Mouse (Mus musculus): ENCODE results near the gene Slc7a4. TPM values are rescaled to one million over a fixed set of nuclear protein-coding genes. Genes with fewer than 3 reads are reported as not detected.

The Slc7a4 gene
- polyA plus RNA-seq, 1 experiment from 2014 or later, result 0.81 TPM

- WGBS, result 20% methylated on average over 17 of the region's 17 CpGs
- peaks cover 22% of the 10 kb centered on the region for H3K4me1 ChIP-seq
- no peaks in the 10 kb centered on the region for H3K9me3 ChIP-seq (replicated peaks)
- peak overlapping the region; percentile 90 for H3K27ac ChIP-seq
- H3K27me3 ChIP-seq (ENCODE audit: low read depth, poor library complexity, severe bottlenecking), result no peaks in the 10 kb centered on the region
- peak overlapping the region; percentile 76 for H3K4me3 ChIP-seq
- H3K36me3 ChIP-seq, result peaks cover 44% of the 10 kb centered on the region
- DNase-seq (ENCODE audit: low spot score), result no peak
Measured at GRCm38 (mm10) chr16:17529981-17530586, 52.9 kb downstream of the Slc7a4 start.

DNA sequence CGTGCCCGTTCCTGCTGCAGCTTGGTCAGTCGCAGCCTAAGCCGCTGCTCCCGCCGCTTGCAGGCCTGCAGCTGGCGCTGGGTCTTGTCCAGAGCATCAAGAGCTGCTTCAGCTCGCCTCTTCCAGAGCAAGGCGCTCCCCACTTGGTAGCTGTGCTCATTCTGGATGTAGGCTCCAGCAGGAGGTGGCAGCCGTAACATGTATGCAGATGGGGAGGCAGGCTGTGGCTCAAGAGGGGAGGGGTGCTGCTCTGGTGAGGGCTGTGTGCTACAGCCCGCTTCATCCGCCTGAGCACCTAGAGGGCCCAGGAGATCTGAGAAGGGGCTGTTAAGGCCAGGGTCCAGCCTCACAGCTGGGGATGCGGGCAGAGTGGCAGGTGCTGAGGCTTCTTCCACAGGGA is 54.7 kb downstream of the Slc7a4 start:
- Histone ChIP-seq H3K36me3 (peaks cover 60% of the 10 kb centered on the region), H3K4me1 (peaks cover 22% of the 10 kb centered on the region), H3K27ac (no peak overlapping the region), H3K27me3 (ENCODE audit: low read depth, poor library complexity, severe bottlenecking) (no peaks in the 10 kb centered on the region), H3K9me3 (replicated peaks) (no peaks in the 10 kb centered on the region), H3K4me3 (no peak overlapping the region)
- WGBS, result 87% methylated on average over 13 of the region's 13 CpGs
- DNase-seq (ENCODE audit: low spot score), result no peak

GRCm38 (mm10) chr16:17527606-17528005 is 55.4 kb downstream of the Slc7a4 start:
- Histone ChIP-seq H3K4me1 (peaks cover 22% of the 10 kb centered on the region), H3K27me3 (ENCODE audit: low read depth, poor library complexity, severe bottlenecking) (no peaks in the 10 kb centered on the region), H3K36me3 (peaks cover 66% of the 10 kb centered on the region), H3K9me3 (replicated peaks) (no peaks in the 10 kb centered on the region), H3K27ac (no peak overlapping the region), H3K4me3 (no peak overlapping the region)
- no peak for DNase-seq (ENCODE audit: low spot score)

DNA sequence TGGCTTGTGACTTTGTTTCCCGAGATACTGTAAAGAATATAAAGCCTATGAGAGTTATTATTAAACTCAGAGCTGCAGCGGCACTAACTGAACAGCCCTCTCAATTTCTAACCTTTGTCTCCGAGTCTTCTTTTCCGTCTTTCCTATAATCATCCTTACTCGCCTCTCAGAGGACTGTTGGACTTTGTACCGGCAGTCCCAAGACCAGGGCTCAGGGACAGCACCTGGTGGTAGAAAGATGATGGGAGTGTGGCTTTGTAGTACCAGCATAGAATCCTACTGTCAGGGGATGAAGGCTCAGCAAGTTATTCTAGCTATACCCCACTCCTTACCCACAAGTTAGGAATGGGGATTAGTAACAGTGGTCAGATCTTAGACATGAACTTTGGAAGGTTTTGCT is 56.8 kb downstream of the Slc7a4 start:
- Histone ChIP-seq H3K9me3 (replicated peaks) (no peaks in the 10 kb centered on the region), H3K36me3 (peaks cover 80% of the 10 kb centered on the region)
- 95% methylated on average over 6 of the region's 6 CpGs for WGBS

DNA sequence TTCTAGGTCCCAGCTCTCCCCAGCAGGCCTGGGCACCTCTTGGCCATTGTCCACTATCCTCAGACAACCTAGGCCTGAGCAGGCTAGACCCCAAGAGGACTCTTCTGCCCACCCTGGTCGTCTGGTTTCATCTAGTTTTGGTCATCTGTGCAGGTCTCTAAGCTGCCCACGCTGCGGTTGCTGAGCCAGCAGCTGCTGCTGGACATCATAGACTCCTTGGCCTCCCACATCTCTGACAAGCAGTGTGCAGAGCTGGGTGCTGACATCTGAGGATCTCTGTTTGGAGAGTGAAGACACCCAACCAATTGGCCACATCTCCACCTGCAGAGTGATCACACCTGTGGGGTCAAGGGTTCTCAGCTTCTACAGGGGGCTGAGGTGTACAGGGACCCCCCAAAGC is 57.5 kb downstream of the Slc7a4 start:
- no peak for DNase-seq (ENCODE audit: low spot score)
- H3K9me3 ChIP-seq (replicated peaks), result no peaks in the 10 kb centered on the region
- H3K36me3 ChIP-seq, result peaks cover 87% of the 10 kb centered on the region
- peaks cover 11% of the 10 kb centered on the region for H3K4me1 ChIP-seq
- no peak overlapping the region for H3K4me3 ChIP-seq
- 86% methylated on average over 3 of the region's 3 CpGs for WGBS
- no peak overlapping the region for H3K27ac ChIP-seq
- H3K27me3 ChIP-seq (ENCODE audit: low read depth, poor library complexity, severe bottlenecking), result no peaks in the 10 kb centered on the region

More for the DNA sequence above, 56.8 kb downstream of the Slc7a4 start:
- H3K27me3 ChIP-seq (ENCODE audit: low read depth, poor library complexity, severe bottlenecking), result no peaks in the 10 kb centered on the region
- peaks cover 11% of the 10 kb centered on the region for H3K4me1 ChIP-seq
- no peak overlapping the region for H3K27ac ChIP-seq
- no peak overlapping the region for H3K4me3 ChIP-seq
- no peak for DNase-seq (ENCODE audit: low spot score)

DNA sequence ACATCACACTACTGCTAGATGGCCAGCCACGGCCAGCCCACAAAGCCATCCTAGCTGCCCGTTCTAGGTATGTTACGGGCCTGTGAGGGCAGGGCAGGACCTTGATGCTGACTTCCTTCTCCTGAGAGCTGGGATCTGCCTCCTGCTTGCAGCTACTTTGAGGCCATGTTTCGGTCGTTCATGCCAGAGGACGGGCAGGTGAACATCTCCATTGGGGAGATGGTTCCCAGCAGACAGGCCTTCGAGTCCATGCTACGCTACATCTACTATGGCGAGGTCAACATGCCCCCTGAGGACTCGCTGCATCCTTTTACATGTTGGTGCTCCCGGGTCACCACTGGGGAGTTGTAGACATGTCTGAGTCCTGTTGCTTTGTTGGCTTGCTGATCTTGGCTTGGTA is 58.9 kb downstream of the Slc7a4 start:
- Histone ChIP-seq H3K27me3 (ENCODE audit: low read depth, poor library complexity, severe bottlenecking) (no peaks in the 10 kb centered on the region), H3K4me3 (no peak overlapping the region), H3K27ac (no peak overlapping the region), H3K4me1 (no peaks in the 10 kb centered on the region; the same call in 1 of the 2 replicates), H3K36me3 (peaks cover 98% of the 10 kb centered on the region), H3K9me3 (replicated peaks) (no peaks in the 10 kb centered on the region)
- 96% methylated on average over 11 of the region's 11 CpGs for WGBS
- no peak for DNase-seq (ENCODE audit: low spot score)

Other genes starting within 250 kb of the Slc7a4 start
- 8.5 and 11.7 TPM in 2 replicates for gene Snap29, start 177.2 kb downstream of the Slc7a4 start, polyA plus RNA-seq (2016; fragmentation: Nextera tagmentation; extraction: Ambion mirVana)
- gene Pi4ka, start 176.9 kb downstream of the Slc7a4 start, polyA plus RNA-seq (2016; fragmentation: Nextera tagmentation; extraction: Ambion mirVana), result 30.1 and 37.6 TPM in 2 replicates
- 83.6 and 84.0 TPM in 2 replicates for gene Crkl, start 131.2 kb downstream of the Slc7a4 start, polyA plus RNA-seq (2016; fragmentation: Nextera tagmentation; extraction: Ambion mirVana)
- gene Aifm3, start 93.6 kb downstream of the Slc7a4 start, polyA plus RNA-seq (2016; fragmentation: Nextera tagmentation; extraction: Ambion mirVana), result 0.85 and 1.2 TPM in 2 replicates
- 78.2 and 89.8 TPM in 2 replicates for gene Lztr1, start 74.5 kb downstream of the Slc7a4 start, polyA plus RNA-seq (2016; fragmentation: Nextera tagmentation; extraction: Ambion mirVana)
- gene Thap7, start 52.1 kb downstream of the Slc7a4 start, polyA plus RNA-seq (2016; fragmentation: Nextera tagmentation; extraction: Ambion mirVana), result 47.8 and 58.9 TPM in 2 replicates
- not detected in 2 replicates for gene Lrrc74b, start 22.0 kb downstream of the Slc7a4 start, polyA plus RNA-seq (2016; fragmentation: Nextera tagmentation; extraction: Ambion mirVana)
- 0.08 TPM in 1 of 2 replicates, not detected in the other for gene P2rx6, start 21.3 kb downstream of the Slc7a4 start, polyA plus RNA-seq (2016; fragmentation: Nextera tagmentation; extraction: Ambion mirVana)
- gene Smpd4, start 36.1 kb upstream of the Slc7a4 start, polyA plus RNA-seq (2016; fragmentation: Nextera tagmentation; extraction: Ambion mirVana), result 74.3 and 74.4 TPM in 2 replicates
- 6.0 and 8.7 TPM in 2 replicates for gene Ccdc74a, start 63.3 kb upstream of the Slc7a4 start, polyA plus RNA-seq (2016; fragmentation: Nextera tagmentation; extraction: Ambion mirVana)
- gene Med15, start 149.7 kb upstream of the Slc7a4 start, polyA plus RNA-seq (2016; fragmentation: Nextera tagmentation; extraction: Ambion mirVana), result 53.2 and 55.1 TPM in 2 replicates
- 70.4 and 81.3 TPM in 2 replicates for gene Klhl22, start 176.4 kb upstream of the Slc7a4 start, polyA plus RNA-seq (2016; fragmentation: Nextera tagmentation; extraction: Ambion mirVana)
- gene Scarf2, start 214.1 kb upstream of the Slc7a4 start, polyA plus RNA-seq (2016; fragmentation: Nextera tagmentation; extraction: Ambion mirVana), result 16.8 and 24.5 TPM in 2 replicates
- 0.55 and 0.61 TPM in 2 replicates for gene B830017H08Rik, start 249.9 kb upstream of the Slc7a4 start, polyA plus RNA-seq (2016; fragmentation: Nextera tagmentation; extraction: Ambion mirVana)

All from limb, embryonic 10.5 days (tissue).